Mouse (Mus musculus) stomach, embryonic 14.5 days (tissue): ENCODE results near the gene Lama2. TPM values are rescaled to one million over a fixed set of nuclear protein-coding genes. Genes with fewer than 3 reads are reported as not detected.

Experiments
- ATAC-seq: fragments of 200-750 bp; cut with Nextera tagmentation; 2 replicates; pipeline ENCODE4 v1.8.0; 2017; ENCODE audit warnings: low read depth, moderate TSS enrichment; ENCODE audit not compliant: insufficient number of reproducible peaks, insufficient read depth, low FRiP score
- H3K27ac ChIP-seq: fragments of 300-500 bp; sonication (generic); 2 replicates; pipeline ENCODE4 v1.5.1; 2014; ENCODE audit warnings: mild to moderate bottlenecking, low read length, moderate library complexity, mixed read lengths
- H3K27me3 ChIP-seq: fragments of 300-500 bp; sonication (generic); 2 replicates; pipeline ENCODE4 v1.6.1; 2014; ENCODE audit warnings: low read length, control low read depth, mixed read lengths; ENCODE audit not compliant: control insufficient read depth, insufficient read depth
- H3K36me3 ChIP-seq: fragments of 300-500 bp; sonication (generic); 2 replicates; pipeline ENCODE4 v1.6.1; 2014; ENCODE audit warnings: mild to moderate bottlenecking, control low read depth, low read length, moderate library complexity, mixed read lengths; ENCODE audit not compliant: control insufficient read depth, insufficient read depth
- H3K4me1 ChIP-seq: fragments of 300-500 bp; sonication (generic); 2 replicates; pipeline ENCODE4 v1.6.1; 2014; ENCODE audit warnings: low read length, control low read depth, mixed read lengths; ENCODE audit not compliant: control insufficient read depth, insufficient read depth
- H3K4me2 ChIP-seq: fragments of 300-500 bp; sonication (generic); replicated peaks from 2 replicates; pipeline ENCODE4 v1.6.1; 2014; ENCODE audit warnings: low read depth, low read length, control low read depth
- H3K4me3 ChIP-seq: fragments of 300-500 bp; sonication (generic); 2 replicates; pipeline ENCODE4 v1.5.1; 2014; ENCODE audit warnings: low read depth, low read length, control low read depth
- H3K9ac ChIP-seq: fragments of 300-500 bp; sonication (generic); replicated peaks from 2 replicates; pipeline ENCODE4 v1.6.1; 2014; ENCODE audit warnings: low read depth, mild to moderate bottlenecking, control low read depth, low read length, moderate library complexity, mixed read lengths
- H3K9me3 ChIP-seq: fragments of 300-500 bp; sonication (generic); 2 replicates; pipeline ENCODE4 v1.6.1; 2016; ENCODE audit warnings: low read depth, low read length, control low read depth; ENCODE audit not compliant: control insufficient read depth
- whole genome bisulfite sequencing: fragments of 180-500 bp; shearing (Covaris S2); extraction: QIAGEN DNeasy Blood & Tissue Kit; methylation state at CpG from one replicate; pipeline ENCODE4 v1.1.7; 2014; 5-methylcytosine and 5-hydroxymethylcytosine counted together
- polyA plus RNA-seq: library from polyadenylated mRNA; unstranded; fragments of >200 nt; fragmentation: Nextera tagmentation; extraction: Ambion mirVana; gene quantifications from 2 replicates; pipeline ENCODE4 v1.2.1, GENCODE M21; 2014

Lama2 gene
- polyA plus RNA-seq, 1 experiment from 2014 or later, result 25.8 TPM

- Histone ChIP-seq H3K4me3 (no peak overlapping the region), H3K9me3 (no peaks in the 10 kb centered on the region), H3K36me3 (no peaks in the 10 kb centered on the region), H3K27ac (no peak overlapping the region), H3K9ac (no peak overlapping the region), H3K4me2 (no peak overlapping the region), H3K27me3 (no peaks in the 10 kb centered on the region), H3K4me1 (no peaks in the 10 kb centered on the region)
- 47% methylated on average over 7 of the region's 7 CpGs for WGBS
- no peak for ATAC-seq
Observed at GRCm38 (mm10) chr10:27344278-27344677, 275.3 kb downstream of the Lama2 start.

DNA sequence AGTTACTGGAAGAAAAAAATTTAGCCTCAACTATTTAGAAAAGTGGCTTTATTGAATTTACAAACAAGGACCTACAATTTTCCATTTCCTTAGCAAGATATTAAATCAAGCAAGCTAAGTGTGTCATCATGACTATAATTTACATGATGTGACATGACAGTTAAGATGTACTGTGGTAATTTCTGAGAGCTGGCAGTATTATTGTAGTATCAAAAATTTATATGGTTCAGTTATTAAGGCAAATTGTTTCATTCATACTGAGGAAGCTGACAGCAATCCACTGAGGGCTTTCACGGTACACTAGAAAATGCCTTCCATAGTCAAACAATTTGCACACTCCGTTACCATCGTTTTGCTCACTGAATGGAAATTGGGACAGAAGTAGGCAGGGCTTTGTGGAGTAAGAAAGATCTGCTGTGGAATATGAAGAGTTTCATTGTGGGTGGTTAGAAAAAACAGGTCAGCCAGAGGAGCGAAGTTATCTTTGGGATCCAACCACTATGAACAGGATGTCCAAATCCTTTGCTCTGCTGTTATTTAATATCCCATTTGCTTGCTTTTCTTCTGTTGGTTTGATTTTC lies 297.1 kb downstream of the Lama2 start:
- H3K36me3 ChIP-seq, result no peaks in the 10 kb centered on the region
- H3K27me3 ChIP-seq, result no peaks in the 10 kb centered on the region
- WGBS, result 83% methylated on average over 4 of the region's 4 CpGs
- ATAC-seq, result no peak
- no peaks in the 10 kb centered on the region for H3K4me1 ChIP-seq
- no peak overlapping the region for H3K9ac ChIP-seq
- no peak overlapping the region for H3K4me3 ChIP-seq
- H3K27ac ChIP-seq, result no peak overlapping the region
- H3K9me3 ChIP-seq, result no peaks in the 10 kb centered on the region
- H3K4me2 ChIP-seq, result no peak overlapping the region

DNA sequence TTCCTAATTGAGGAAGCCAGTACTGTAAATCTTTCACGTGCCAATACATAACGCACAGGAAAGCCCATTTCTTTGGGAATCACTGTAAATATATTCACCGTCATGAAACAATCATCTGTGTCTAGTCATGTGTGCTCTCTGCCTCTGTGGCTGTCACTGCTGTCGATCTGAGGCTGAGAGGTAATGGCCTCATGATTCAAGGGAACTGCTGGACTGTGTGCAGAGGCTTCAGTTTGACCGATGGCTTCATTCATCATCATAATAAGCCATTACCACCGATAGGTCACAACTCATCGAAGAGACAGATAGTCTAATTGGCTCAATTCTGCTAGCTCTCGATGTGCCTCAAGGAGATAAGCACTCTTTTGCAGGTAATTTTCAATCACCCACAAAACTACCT lies 312.1 kb downstream of the Lama2 start:
- 42% methylated on average over 8 of the region's 8 CpGs for WGBS
- Histone ChIP-seq H3K9me3 (no peaks in the 10 kb centered on the region), H3K27ac (no peak overlapping the region), H3K4me3 (no peak overlapping the region), H3K4me2 (no peak overlapping the region), H3K36me3 (no peaks in the 10 kb centered on the region), H3K4me1 (no peaks in the 10 kb centered on the region), H3K27me3 (no peaks in the 10 kb centered on the region), H3K9ac (no peak overlapping the region)
- no peak for ATAC-seq

- 47% methylated on average over 3 of the region's 3 CpGs for WGBS
- Histone ChIP-seq H3K9me3 (no peaks in the 10 kb centered on the region), H3K4me2 (no peak overlapping the region), H3K27me3 (no peaks in the 10 kb centered on the region), H3K9ac (no peak overlapping the region), H3K4me1 (no peaks in the 10 kb centered on the region), H3K36me3 (no peaks in the 10 kb centered on the region), H3K27ac (no peak overlapping the region), H3K4me3 (no peak overlapping the region)
- no peak for ATAC-seq
Observed at GRCm38 (mm10) chr10:27305301-27305700, 314.3 kb downstream of the Lama2 start.

DNA sequence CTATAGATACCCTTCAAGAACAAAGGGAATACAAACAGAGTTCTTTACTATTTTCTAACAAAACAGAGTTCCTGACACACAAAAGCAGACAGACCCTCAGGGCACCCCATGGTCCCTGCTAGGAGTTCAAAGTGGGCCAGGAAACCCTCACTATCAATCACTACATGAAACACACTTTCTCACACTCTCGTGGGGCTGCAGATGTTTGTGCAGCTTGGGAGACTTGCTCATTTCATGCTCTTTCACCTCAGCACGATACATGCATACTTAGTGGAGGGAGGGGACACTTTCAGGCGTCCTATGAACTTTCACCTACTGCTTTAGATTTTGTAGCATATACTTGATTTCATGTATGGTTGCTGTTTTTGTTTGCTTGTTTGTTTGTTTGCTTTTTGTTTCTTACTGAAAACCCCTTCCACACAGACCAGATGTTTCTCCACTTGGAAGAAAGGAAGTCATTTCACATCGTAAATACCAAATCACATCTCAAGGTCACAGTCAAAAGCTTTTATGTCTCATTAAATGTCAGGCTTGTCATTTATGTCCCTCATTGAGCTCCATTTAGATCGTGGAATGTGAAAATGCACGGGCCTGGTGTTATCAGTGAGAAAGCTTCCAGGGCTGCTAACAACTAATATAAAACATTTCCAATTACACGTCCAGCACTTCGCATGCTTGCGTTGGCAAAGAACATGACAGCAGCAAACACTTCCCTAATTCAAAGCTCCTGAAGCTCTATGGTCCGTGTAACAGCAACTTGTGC lies 334.3 kb downstream of the Lama2 start:
- no peak overlapping the region for H3K27ac ChIP-seq
- 50% methylated on average over 10 of the region's 10 CpGs for WGBS
- H3K4me3 ChIP-seq, result no peak overlapping the region

GRCm38 (mm10) chr10:27267432-27267831 lies 352.1 kb downstream of the Lama2 start:
- WGBS, result 76% methylated on average over 2 of the region's 2 CpGs
- Histone ChIP-seq H3K27ac (no peak overlapping the region), H3K4me3 (no peak overlapping the region)

More for the DNA sequence above, 334.3 kb downstream of the Lama2 start:
- no peak overlapping the region for H3K9ac ChIP-seq
- H3K4me1 ChIP-seq, result no peaks in the 10 kb centered on the region
- ATAC-seq, result no peak
- H3K4me2 ChIP-seq, result no peak overlapping the region
- no peaks in the 10 kb centered on the region for H3K36me3 ChIP-seq
- no peaks in the 10 kb centered on the region for H3K9me3 ChIP-seq
- H3K27me3 ChIP-seq, result no peaks in the 10 kb centered on the region

GRCm38 (mm10) chr10:27265812-27266211 lies 353.7 kb downstream of the Lama2 start:
- H3K36me3 ChIP-seq, result no peaks in the 10 kb centered on the region
- WGBS, result 55% methylated on average over 2 of the region's 2 CpGs

More at GRCm38 (mm10) chr10:27267432-27267831, 352.1 kb downstream of the Lama2 start:
- Histone ChIP-seq H3K4me2 (no peak overlapping the region), H3K9ac (no peak overlapping the region), H3K27me3 (no peaks in the 10 kb centered on the region), H3K4me1 (no peaks in the 10 kb centered on the region), H3K36me3 (no peaks in the 10 kb centered on the region), H3K9me3 (no peaks in the 10 kb centered on the region)
- ATAC-seq, result no peak

GRCm38 (mm10) chr10:27264713-27265112 lies 354.8 kb downstream of the Lama2 start:
- H3K4me1 ChIP-seq, result no peaks in the 10 kb centered on the region
- no peaks in the 10 kb centered on the region for H3K36me3 ChIP-seq
- WGBS, result 55% methylated on average over 2 of the region's 2 CpGs
- no peak overlapping the region for H3K27ac ChIP-seq
- H3K9ac ChIP-seq, result no peak overlapping the region
- H3K4me2 ChIP-seq, result no peak overlapping the region
- no peak for ATAC-seq
- no peaks in the 10 kb centered on the region for H3K27me3 ChIP-seq
- no peak overlapping the region for H3K4me3 ChIP-seq
- no peaks in the 10 kb centered on the region for H3K9me3 ChIP-seq

More at GRCm38 (mm10) chr10:27265812-27266211, 353.7 kb downstream of the Lama2 start:
- H3K9ac ChIP-seq, result no peak overlapping the region
- H3K27ac ChIP-seq, result no peak overlapping the region
- H3K9me3 ChIP-seq, result no peaks in the 10 kb centered on the region
- ATAC-seq, result no peak
- H3K27me3 ChIP-seq, result no peaks in the 10 kb centered on the region
- no peak overlapping the region for H3K4me3 ChIP-seq
- H3K4me1 ChIP-seq, result no peaks in the 10 kb centered on the region
- no peak overlapping the region for H3K4me2 ChIP-seq
